Mouse (Mus musculus) embryonic facial prominence, embryonic 12.5 days (tissue): ENCODE data around the gene Psmb6. TPM values are rescaled to one million over a fixed set of nuclear protein-coding genes. Genes with fewer than 3 reads are reported as not detected.

Experiments
- ATAC-seq: fragments of 200-750 bp; cut with Nextera tagmentation; 2 replicates; pipeline ENCODE4 v1.8.0; 2017; ENCODE audit not compliant: insufficient number of reproducible peaks, insufficient read depth, low FRiP score, low TSS enrichment
- H3K27ac ChIP-seq: fragments of 300-500 bp; sonication (generic); 2 replicates; pipeline ENCODE4 v1.5.1; 2016; ENCODE audit warnings: mild to moderate bottlenecking
- H3K27me3 ChIP-seq: fragments of 300-500 bp; sonication (generic); 2 replicates; pipeline ENCODE4 v1.6.1; 2016; ENCODE audit warnings: mild to moderate bottlenecking, moderate library complexity
- H3K36me3 ChIP-seq: fragments of 300-500 bp; sonication (generic); 2 replicates; pipeline ENCODE4 v1.6.1; 2016; ENCODE audit warnings: mild to moderate bottlenecking
- H3K4me1 ChIP-seq: fragments of 300-500 bp; sonication (generic); 2 replicates; pipeline ENCODE4 v1.6.1; 2016
- H3K4me2 ChIP-seq: fragments of 300-500 bp; sonication (generic); replicated peaks from 2 replicates; pipeline ENCODE4 v1.6.1; 2016; ENCODE audit warnings: mild to moderate bottlenecking, moderate library complexity
- H3K4me3 ChIP-seq: fragments of 300-500 bp; sonication (generic); 2 replicates; pipeline ENCODE4 v1.5.1; 2016; ENCODE audit warnings: mild to moderate bottlenecking
- H3K9ac ChIP-seq: fragments of 300-500 bp; sonication (generic); 2 replicates; pipeline ENCODE4 v1.6.1; 2016; ENCODE audit warnings: mild to moderate bottlenecking, moderate library complexity
- H3K9me3 ChIP-seq: fragments of 300-500 bp; sonication (generic); 2 replicates; pipeline ENCODE4 v1.6.1; 2016; ENCODE audit warnings: mild to moderate bottlenecking, moderate library complexity
- WGBS: fragments of 180-500 bp; shearing (Covaris S2); methylation state at CpG from one replicate; pipeline ENCODE4 v1.1.7; 2016; 5-methylcytosine and 5-hydroxymethylcytosine counted together
- polyA plus RNA-seq: library from polyadenylated mRNA; unstranded; fragments of >200 nt; fragmentation: Nextera tagmentation; extraction: Ambion mirVana; gene quantifications from 2 replicates; pipeline ENCODE4 v1.2.1, GENCODE M21; 2016

The Psmb6 gene
- polyA plus RNA-seq, 1 experiment from 2014 or later = 784 TPM

DNA sequence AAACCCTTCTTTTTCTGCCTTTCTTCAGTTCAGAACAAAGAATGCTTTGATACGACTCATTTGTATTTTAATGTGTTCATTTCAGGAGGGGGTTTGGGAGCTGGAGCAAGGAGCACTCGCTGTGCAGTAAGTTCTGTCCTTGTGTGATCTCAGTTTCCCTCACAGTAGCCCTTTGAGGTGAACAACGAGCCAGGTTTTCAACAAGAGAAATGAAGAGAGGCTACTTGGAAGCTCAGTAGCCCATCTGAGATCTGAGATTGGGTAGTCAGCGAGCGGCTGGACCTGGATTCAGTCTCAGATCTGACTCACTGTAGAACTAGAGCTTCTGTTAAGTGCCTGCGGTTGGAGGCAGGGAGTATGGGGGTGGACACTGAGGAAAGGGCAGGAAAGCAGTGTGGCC lies 48.7 kb downstream of the Psmb6 start:
- WGBS = 75% methylated on average over 6 of the region's 6 CpGs
- no peak overlapping the region for H3K9ac ChIP-seq

DNA sequence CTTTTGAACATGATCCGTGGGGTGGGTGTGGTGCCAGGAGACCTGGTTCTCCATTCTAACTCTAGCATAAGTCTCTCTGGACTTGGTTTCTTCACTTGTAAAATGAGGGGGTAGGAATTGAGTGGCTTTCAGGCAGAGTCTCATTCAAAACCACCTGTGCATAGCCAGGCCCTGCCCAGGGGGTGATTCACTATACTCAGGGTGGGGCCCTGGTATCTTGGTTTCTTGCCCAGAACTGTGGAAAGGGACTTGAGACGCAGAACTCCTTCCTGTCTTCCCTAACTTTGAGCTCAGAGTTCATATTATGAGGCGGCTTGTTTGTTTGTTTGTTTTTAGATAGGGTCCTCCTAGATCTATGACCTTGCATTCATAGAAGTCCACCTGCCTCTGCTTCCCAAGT lies 52.0 kb downstream of the Psmb6 start:
- Histone ChIP-seq H3K36me3 (no peaks in the 10 kb centered on the region; the same call in 1 of the 2 replicates), H3K27me3 (no peaks in the 10 kb centered on the region), H3K4me3 (no peak overlapping the region), H3K9ac (no peak overlapping the region), H3K4me2 (no peak overlapping the region), H3K27ac (no peak overlapping the region; the same call in 1 of the 2 replicates), H3K9me3 (no peaks in the 10 kb centered on the region), H3K4me1 (peaks cover 46% of the 10 kb centered on the region)
- WGBS = 79% methylated on average over 3 of the region's 3 CpGs
- ATAC-seq = no peak

More for the DNA sequence above, 48.7 kb downstream of the Psmb6 start:
- Histone ChIP-seq H3K36me3 (no peaks in the 10 kb centered on the region; the same call in 1 of the 2 replicates), H3K4me3 (no peak overlapping the region), H3K4me1 (peaks cover 26% of the 10 kb centered on the region), H3K4me2 (no peak overlapping the region), H3K27me3 (no peaks in the 10 kb centered on the region), H3K27ac (no peak overlapping the region), H3K9me3 (no peaks in the 10 kb centered on the region)
- ATAC-seq = no peak

Other genes starting within 250 kb of the Psmb6 start
- gene Alox12e, start 202.7 kb upstream of the Psmb6 start, polyA plus RNA-seq = not detected in 2 replicates
- 0.29 TPM in 2 replicates for gene Alox15, start 173.3 kb upstream of the Psmb6 start, polyA plus RNA-seq
- gene Pelp1, start 115.3 kb upstream of the Psmb6 start, polyA plus RNA-seq = 41.9 and 46.4 TPM in 2 replicates
- gene Arrb2, start 92.7 kb upstream of the Psmb6 start, polyA plus RNA-seq = 21.7 and 23.7 TPM in 2 replicates
- gene Med11, start 73.4 kb upstream of the Psmb6 start, polyA plus RNA-seq = 41.4 and 44.5 TPM in 2 replicates
- gene Zmynd15, start 65.9 kb upstream of the Psmb6 start, polyA plus RNA-seq = 0.27 and 0.46 TPM in 2 replicates
- 1.4 and 2.2 TPM in 2 replicates for gene Cxcl16, start 65.4 kb upstream of the Psmb6 start, polyA plus RNA-seq
- 0.32 TPM in 1 of 2 replicates, not detected in the other for gene Tm4sf5, start 20.1 kb upstream of the Psmb6 start, polyA plus RNA-seq
- gene Vmo1, start 10.8 kb upstream of the Psmb6 start, polyA plus RNA-seq = 0.26 and 0.48 TPM in 2 replicates
- 0.50 and 0.77 TPM in 2 replicates for gene Gltpd2, start 6.2 kb upstream of the Psmb6 start, polyA plus RNA-seq
- gene Gm40193, start 7.6 kb downstream of the Psmb6 start, polyA plus RNA-seq = not detected in 2 replicates
- 4.4 and 6.7 TPM in 2 replicates for gene Pld2, start 14.7 kb downstream of the Psmb6 start, polyA plus RNA-seq
- gene Mink1, start 37.5 kb downstream of the Psmb6 start, polyA plus RNA-seq = 16.7 and 17.5 TPM in 2 replicates
- gene 4930544D05Rik, start 90.5 kb downstream of the Psmb6 start, polyA plus RNA-seq = not detected in 2 replicates
- gene Chrne, start 93.8 kb downstream of the Psmb6 start, polyA plus RNA-seq = not detected in 2 replicates
- gene Gp1ba, start 113.8 kb downstream of the Psmb6 start, polyA plus RNA-seq = 0.15 and 0.27 TPM in 2 replicates
- gene Rnf167, start 121.9 kb downstream of the Psmb6 start, polyA plus RNA-seq = 96.5 and 104 TPM in 2 replicates
- gene Slc25a11, start 122.1 kb downstream of the Psmb6 start, polyA plus RNA-seq = 159 and 160 TPM in 2 replicates
- 1,467 and 1,498 TPM in 2 replicates for gene Pfn1, start 129.3 kb downstream of the Psmb6 start, polyA plus RNA-seq
- 20.1 and 27.9 TPM in 2 replicates for gene Eno3, start 131.8 kb downstream of the Psmb6 start, polyA plus RNA-seq
- 143 and 149 TPM in 2 replicates for gene Spag7, start 144.0 kb downstream of the Psmb6 start, polyA plus RNA-seq
- 12.0 and 12.3 TPM in 2 replicates for gene Camta2, start 162.7 kb downstream of the Psmb6 start, polyA plus RNA-seq
- 1.1 and 1.6 TPM in 2 replicates for gene Inca1, start 174.8 kb downstream of the Psmb6 start, polyA plus RNA-seq
- gene Kif1c, start 175.2 kb downstream of the Psmb6 start, polyA plus RNA-seq = 2.8 and 3.0 TPM in 2 replicates
- 6.8 and 7.5 TPM in 2 replicates for gene Zfp3, start 238.8 kb downstream of the Psmb6 start, polyA plus RNA-seq